Mouse (Mus musculus): ENCODE results near the gene CN725425.

Gene CN725425

GRCm38 (mm10) chr15:91206518-91206917 is 7.2 kb downstream of the CN725425 start:
- DNase-seq (ENCODE audit: low spot score in 2 of 2): no peak

- DNase-seq (ENCODE audit: low spot score in 2 of 2): no peak
These were observed 38.0 kb downstream of the CN725425 start for GRCm38 (mm10) chr15:91237294-91237693.

GRCm38 (mm10) chr15:91240683-91241335 is 41.5 kb downstream of the CN725425 start:
- no peak for DNase-seq (ENCODE audit: low spot score in 2 of 2)

GRCm38 (mm10) chr15:91250815-91251214 is 51.5 kb downstream of the CN725425 start:
- no peak for DNase-seq (ENCODE audit: low spot score in 2 of 2)

- DNase-seq (ENCODE audit: low spot score in 2 of 2): no peak
These were observed 52.5 kb downstream of the CN725425 start for GRCm38 (mm10) chr15:91251544-91252408.

GRCm38 (mm10) chr15:91252956-91253355 is 53.7 kb downstream of the CN725425 start:
- DNase-seq (ENCODE audit: low spot score in 2 of 2): no peak

- DNase-seq (ENCODE audit: low spot score in 2 of 2): no peak
These were observed 56.0 kb downstream of the CN725425 start for GRCm38 (mm10) chr15:91255308-91255707.

GRCm38 (mm10) chr15:91257140-91257539 is 57.8 kb downstream of the CN725425 start:
- DNase-seq (ENCODE audit: low spot score in 2 of 2): no peak

- DNase-seq (ENCODE audit: low spot score in 2 of 2): no peak
These were observed 61.3 kb downstream of the CN725425 start for GRCm38 (mm10) chr15:91260578-91260977.

GRCm38 (mm10) chr15:91263926-91264325 is 64.6 kb downstream of the CN725425 start:
- DNase-seq (ENCODE audit: low spot score in 2 of 2): no peak

GRCm38 (mm10) chr15:91268532-91268931 is 69.2 kb downstream of the CN725425 start:
- no peak for DNase-seq (ENCODE audit: low spot score in 2 of 2)

GRCm38 (mm10) chr15:91275961-91276360 is 76.7 kb downstream of the CN725425 start:
- DNase-seq (ENCODE audit: low spot score in 2 of 2): no peak

- DNase-seq (ENCODE audit: low spot score in 2 of 2): no peak
These were observed 80.3 kb downstream of the CN725425 start for GRCm38 (mm10) chr15:91279571-91279970.

- no peak for DNase-seq (ENCODE audit: low spot score in 2 of 2)
These were observed 82.2 kb downstream of the CN725425 start for GRCm38 (mm10) chr15:91281521-91281920.

GRCm38 (mm10) chr15:91282822-91283221 is 83.5 kb downstream of the CN725425 start:
- DNase-seq (ENCODE audit: low spot score in 2 of 2): no peak

- DNase-seq (ENCODE audit: low spot score in 2 of 2): no peak
These were observed 84.1 kb downstream of the CN725425 start for GRCm38 (mm10) chr15:91283418-91283817.

- no peak for DNase-seq (ENCODE audit: low spot score in 2 of 2)
These were observed 100.1 kb downstream of the CN725425 start for GRCm38 (mm10) chr15:91299319-91299835.

GRCm38 (mm10) chr15:91301366-91301765 is 102.1 kb downstream of the CN725425 start:
- DNase-seq (ENCODE audit: low spot score in 2 of 2): peak; percentile 68 to 87

- DNase-seq (ENCODE audit: low spot score in 2 of 2): peak in 1 of 2 experiments; percentile 45
These were observed 105.1 kb downstream of the CN725425 start for GRCm38 (mm10) chr15:91304296-91304852.

All from frontal cortex, postnatal 14 days (tissue).